Mouse (Mus musculus): ENCODE data around the gene Tfap2a. TPM values are rescaled to one million over a fixed set of nuclear protein-coding genes. Genes with fewer than 3 reads are reported as not detected.

Tfap2a gene
- total RNA-seq, 2 experiments from 2014 or later = 0.32 to 0.66 TPM

- intact Hi-C loops (cut with DNase I) = no loop called here
- DNase-seq = no peak
Observed at GRCm38 (mm10) chr13:40676730-40677129, 61.4 kb downstream of the Tfap2a start.

Other genes with a start within 250 kb of the Tfap2a start
- 10 to 100 TPM; 10.7 to 11.7 TPM for gene Gcnt2, start 121.4 kb upstream of the Tfap2a start, total RNA-seq (2021)

Measured in left cerebral cortex, postnatal 4 days (tissue).